Mouse (Mus musculus): ENCODE results near the gene Cldn10. TPM values are rescaled to one million over a fixed set of nuclear protein-coding genes. Genes with fewer than 3 reads are reported as not detected.

The Cldn10 gene
- polyA plus RNA-seq, 1 experiment from 2014 or later, result 2.4 TPM

DNA sequence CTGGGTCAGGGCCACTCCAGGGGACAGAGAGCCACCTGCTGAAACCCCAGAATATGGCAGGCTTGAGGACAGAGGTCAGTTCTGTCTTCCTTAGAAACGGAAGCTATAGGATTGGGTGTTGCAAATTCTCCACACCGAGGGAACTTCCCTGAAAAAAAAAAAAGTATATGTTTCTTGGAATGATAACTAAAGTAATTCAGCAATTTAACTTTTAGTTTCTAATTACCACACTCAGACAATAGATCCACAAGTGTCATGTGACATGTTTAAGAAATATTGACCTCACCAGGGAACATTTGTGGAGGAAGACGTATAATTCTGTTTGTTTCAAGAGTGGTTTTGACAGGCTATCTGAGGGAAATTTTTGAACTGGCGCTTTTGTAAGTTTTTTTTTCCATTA is 43.9 kb downstream of the Cldn10 start:
- no peaks in the 10 kb centered on the region for H3K27me3 ChIP-seq (replicated peaks)
- no peak overlapping the region for H3K4me3 ChIP-seq (replicated peaks)
- H3K9ac ChIP-seq (replicated peaks), result no peak overlapping the region
- H3K9me3 ChIP-seq (replicated peaks), result no peaks in the 10 kb centered on the region
- H3K27ac ChIP-seq (replicated peaks), result no peak overlapping the region
- H3K36me3 ChIP-seq, result no peaks in the 10 kb centered on the region
- no peak overlapping the region for H3K4me2 ChIP-seq
- 71% methylated on average over 4 of the region's 4 CpGs for WGBS
- ATAC-seq (ENCODE audit: low FRiP score), result no peak
- no peaks in the 10 kb centered on the region for H3K4me1 ChIP-seq

DNA sequence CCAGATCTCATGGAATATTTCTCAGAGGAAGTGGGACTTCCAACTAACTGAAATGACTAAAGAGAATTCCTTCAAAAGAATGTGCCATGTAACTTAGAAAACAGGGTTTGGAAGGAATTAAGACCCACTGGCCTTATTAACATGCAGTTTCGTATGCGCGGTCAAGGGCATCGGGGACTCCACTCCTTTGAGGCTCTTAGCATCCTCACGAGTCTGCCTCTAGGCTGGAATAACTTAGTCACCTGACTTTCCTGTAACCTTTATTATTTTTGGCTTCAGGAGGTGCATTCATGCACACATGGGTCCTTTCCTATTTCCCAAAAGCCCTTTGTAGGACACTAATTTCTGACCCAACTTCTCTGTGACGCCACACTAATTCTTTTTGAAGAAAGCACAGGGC is 45.5 kb downstream of the Cldn10 start:
- 88% methylated on average over 6 of the region's 6 CpGs for WGBS
- H3K4me2 ChIP-seq, result no peak overlapping the region
- H3K4me3 ChIP-seq (replicated peaks), result no peak overlapping the region
- H3K9ac ChIP-seq (replicated peaks), result no peak overlapping the region
- H3K4me1 ChIP-seq, result no peaks in the 10 kb centered on the region
- no peaks in the 10 kb centered on the region for H3K36me3 ChIP-seq
- no peaks in the 10 kb centered on the region for H3K27me3 ChIP-seq (replicated peaks)
- ATAC-seq (ENCODE audit: low FRiP score), result no peak
- no peaks in the 10 kb centered on the region for H3K9me3 ChIP-seq (replicated peaks)
- no peak overlapping the region for H3K27ac ChIP-seq (replicated peaks)

DNA sequence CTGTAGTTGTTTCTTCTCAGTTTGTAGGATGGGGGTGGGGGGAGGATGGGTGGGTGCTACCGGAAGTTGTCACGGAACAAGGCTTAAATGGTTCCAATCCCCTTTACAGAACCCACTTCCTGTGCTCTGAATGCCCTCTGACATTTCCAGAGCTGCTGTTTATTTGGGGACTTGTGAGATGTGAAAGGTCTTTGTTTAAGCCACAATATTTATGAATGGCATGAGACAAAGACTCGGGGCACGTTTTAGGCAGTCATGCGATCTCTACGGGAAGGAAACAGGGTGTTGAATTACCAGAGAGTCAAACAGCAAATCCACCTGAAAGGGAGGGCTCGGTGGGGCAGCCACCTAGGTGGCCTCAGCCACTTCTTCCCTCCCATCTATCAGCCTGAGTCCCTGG is 46.6 kb downstream of the Cldn10 start:
- Histone ChIP-seq H3K27ac (replicated peaks) (no peak overlapping the region), H3K27me3 (replicated peaks) (no peaks in the 10 kb centered on the region), H3K4me3 (replicated peaks) (no peak overlapping the region), H3K36me3 (no peaks in the 10 kb centered on the region), H3K9me3 (replicated peaks) (no peaks in the 10 kb centered on the region), H3K4me1 (no peaks in the 10 kb centered on the region), H3K4me2 (no peak overlapping the region), H3K9ac (replicated peaks) (no peak overlapping the region)
- no peak for ATAC-seq (ENCODE audit: low FRiP score)
- 14% methylated on average over 7 of the region's 7 CpGs for WGBS

DNA sequence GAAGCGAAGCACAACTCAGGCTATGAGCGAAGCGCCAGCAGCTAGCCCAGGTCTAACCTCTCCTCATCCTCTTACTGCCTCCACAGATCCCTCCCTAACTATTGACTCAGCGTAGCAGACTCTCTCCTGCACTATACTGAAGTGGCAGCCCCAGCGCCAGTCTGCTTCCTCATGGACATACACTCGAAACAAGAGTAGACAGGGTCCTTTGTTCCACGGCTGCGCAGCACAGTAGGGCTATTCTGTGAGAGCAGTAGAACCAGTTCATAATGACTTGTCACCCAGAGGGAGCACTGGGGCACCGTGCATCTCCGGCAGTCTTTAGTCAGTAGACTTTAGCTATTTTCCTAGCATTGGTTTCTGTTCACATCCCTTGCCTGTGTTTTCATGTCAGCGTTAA is 48.4 kb downstream of the Cldn10 start:
- WGBS, result 76% methylated on average over 11 of the region's 11 CpGs
- H3K27ac ChIP-seq (replicated peaks), result no peak overlapping the region
- H3K27me3 ChIP-seq (replicated peaks), result no peaks in the 10 kb centered on the region
- H3K36me3 ChIP-seq, result no peaks in the 10 kb centered on the region
- H3K4me3 ChIP-seq (replicated peaks), result no peak overlapping the region
- H3K9me3 ChIP-seq (replicated peaks), result no peaks in the 10 kb centered on the region
- ATAC-seq (ENCODE audit: low FRiP score), result no peak
- H3K9ac ChIP-seq (replicated peaks), result no peak overlapping the region
- H3K4me1 ChIP-seq, result no peaks in the 10 kb centered on the region
- no peak overlapping the region for H3K4me2 ChIP-seq

DNA sequence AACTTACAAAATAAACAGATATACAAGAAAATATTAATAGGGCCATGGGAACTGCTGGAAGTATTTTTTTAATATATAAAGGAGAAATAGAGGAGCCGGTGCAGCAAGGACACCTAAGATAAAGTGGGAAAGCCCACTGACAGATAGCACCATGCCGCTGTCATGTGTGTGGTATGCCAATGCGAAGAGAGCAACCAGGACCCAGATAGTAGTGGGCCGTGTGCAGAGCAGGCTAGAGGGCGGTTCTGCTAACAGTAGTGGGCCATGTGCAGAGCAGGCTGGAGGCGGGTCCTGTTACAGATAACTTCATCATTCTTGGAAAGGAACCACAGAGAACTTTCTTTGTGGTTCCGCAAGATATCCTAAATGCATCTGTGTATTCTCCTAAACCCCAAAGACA is 49.0 kb downstream of the Cldn10 start:
- Histone ChIP-seq H3K4me3 (replicated peaks) (no peak overlapping the region), H3K4me1 (no peaks in the 10 kb centered on the region), H3K9ac (replicated peaks) (no peak overlapping the region), H3K36me3 (no peaks in the 10 kb centered on the region), H3K27ac (replicated peaks) (no peak overlapping the region), H3K27me3 (replicated peaks) (no peaks in the 10 kb centered on the region), H3K4me2 (no peak overlapping the region), H3K9me3 (replicated peaks) (no peaks in the 10 kb centered on the region)
- 92% methylated on average over 7 of the region's 7 CpGs for WGBS
- no peak for ATAC-seq (ENCODE audit: low FRiP score)

DNA sequence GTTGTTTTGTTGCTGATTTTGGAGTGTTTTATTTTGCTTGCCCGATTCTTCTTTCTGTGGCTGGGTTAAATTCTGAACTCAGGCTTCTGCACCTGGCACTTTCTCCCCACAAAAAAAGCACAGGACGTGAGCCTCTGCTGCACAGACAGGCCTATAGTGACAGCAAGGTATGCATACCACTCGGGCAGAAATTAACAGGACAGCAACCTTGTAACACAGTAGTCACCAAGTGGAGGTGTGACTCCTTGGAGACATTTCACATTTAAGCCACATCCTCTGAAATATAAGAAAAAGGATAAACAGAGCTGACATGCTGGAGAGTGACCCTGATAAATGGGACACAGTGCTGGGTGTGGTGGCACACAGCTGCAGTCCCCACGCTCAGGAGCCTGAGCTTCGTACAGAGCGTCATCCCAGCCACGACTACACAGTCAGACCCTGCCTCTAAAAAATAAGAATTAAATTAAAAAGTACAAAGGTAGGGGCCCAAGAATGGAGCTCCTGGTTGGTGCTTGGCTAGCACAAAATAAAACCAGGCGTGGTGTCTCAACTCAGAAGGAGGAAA is 50.9 kb downstream of the Cldn10 start:
- no peaks in the 10 kb centered on the region for H3K4me1 ChIP-seq
- no peak overlapping the region for H3K9ac ChIP-seq (replicated peaks)
- H3K27ac ChIP-seq (replicated peaks), result no peak overlapping the region
- WGBS, result 83% methylated on average over 8 of the region's 8 CpGs
- H3K36me3 ChIP-seq, result no peaks in the 10 kb centered on the region
- no peak overlapping the region for H3K4me3 ChIP-seq (replicated peaks)
- H3K4me2 ChIP-seq, result no peak overlapping the region
- no peak for ATAC-seq (ENCODE audit: low FRiP score)
- H3K27me3 ChIP-seq (replicated peaks), result no peaks in the 10 kb centered on the region
- no peaks in the 10 kb centered on the region for H3K9me3 ChIP-seq (replicated peaks)

DNA sequence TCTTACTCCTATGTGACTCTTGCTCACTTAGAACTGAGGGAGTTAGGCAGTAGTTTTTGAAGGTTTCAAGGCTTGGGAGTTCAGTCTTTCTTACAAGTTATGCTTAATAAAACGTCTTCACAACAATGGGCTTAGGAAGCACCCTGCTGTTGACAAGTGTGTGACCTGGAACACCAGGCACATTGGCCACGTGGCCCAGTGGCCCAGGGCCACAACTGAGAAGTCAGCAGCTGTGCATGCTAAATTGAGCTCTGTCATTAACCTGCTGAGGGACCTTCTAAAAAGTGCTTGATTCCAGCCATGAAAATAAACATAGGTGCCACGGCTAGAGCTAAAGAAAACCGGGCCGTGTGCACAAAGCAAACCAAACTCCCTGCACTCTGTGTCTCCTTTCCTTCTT is 51.7 kb downstream of the Cldn10 start:
- 45% methylated on average over 5 of the region's 5 CpGs for WGBS
- Histone ChIP-seq H3K27ac (replicated peaks) (no peak overlapping the region), H3K4me2 (no peak overlapping the region), H3K27me3 (replicated peaks) (no peaks in the 10 kb centered on the region), H3K9me3 (replicated peaks) (no peaks in the 10 kb centered on the region), H3K36me3 (no peaks in the 10 kb centered on the region), H3K4me3 (replicated peaks) (no peak overlapping the region), H3K4me1 (no peaks in the 10 kb centered on the region), H3K9ac (replicated peaks) (no peak overlapping the region)
- no peak for ATAC-seq (ENCODE audit: low FRiP score)

DNA sequence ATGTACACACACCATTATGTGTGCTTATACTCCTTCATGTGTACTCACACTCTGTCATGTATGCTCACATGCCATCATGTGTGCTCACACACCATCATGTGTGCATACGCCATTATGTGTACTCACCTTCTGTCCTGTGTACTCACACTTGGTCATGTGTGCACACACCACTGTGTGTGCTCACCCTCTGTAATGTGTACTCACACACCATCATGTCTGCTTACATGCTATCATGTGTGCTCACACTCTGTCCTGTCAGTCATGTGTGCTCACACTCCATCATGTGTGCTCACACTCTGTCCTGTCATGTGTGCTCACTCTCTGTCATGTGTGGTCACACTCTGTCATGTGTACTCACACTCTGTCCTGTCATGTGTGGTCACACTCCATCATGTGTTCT is 52.3 kb downstream of the Cldn10 start:
- H3K9ac ChIP-seq (replicated peaks), result no peak overlapping the region
- WGBS, result 96% methylated on average over 1 of the region's 1 CpGs
- no peaks in the 10 kb centered on the region for H3K4me1 ChIP-seq
- ATAC-seq (ENCODE audit: low FRiP score), result no peak
- no peaks in the 10 kb centered on the region for H3K27me3 ChIP-seq (replicated peaks)
- H3K9me3 ChIP-seq (replicated peaks), result no peaks in the 10 kb centered on the region
- no peaks in the 10 kb centered on the region for H3K36me3 ChIP-seq
- H3K27ac ChIP-seq (replicated peaks), result no peak overlapping the region
- H3K4me2 ChIP-seq, result no peak overlapping the region
- no peak overlapping the region for H3K4me3 ChIP-seq (replicated peaks)

DNA sequence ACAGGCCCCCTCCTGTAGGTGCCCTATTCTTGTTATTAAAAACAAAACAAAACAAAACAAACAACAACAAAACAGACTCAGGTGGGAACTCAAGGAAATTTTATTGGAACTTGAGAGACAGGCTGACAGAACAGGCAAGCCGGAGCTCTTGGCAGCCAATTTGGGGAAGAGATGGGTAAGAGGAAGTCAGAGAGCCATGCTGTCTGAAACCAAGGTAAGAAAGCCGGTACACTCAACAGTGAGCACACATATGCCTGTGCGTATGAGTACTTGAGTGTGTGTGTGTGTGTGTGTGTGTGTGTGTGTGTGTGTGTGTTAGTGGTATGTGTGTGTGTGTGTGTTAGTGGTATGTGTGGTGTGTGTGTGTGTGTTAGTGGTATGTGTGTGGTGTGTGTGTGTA is 54.6 kb downstream of the Cldn10 start:
- Histone ChIP-seq H3K9me3 (replicated peaks) (no peaks in the 10 kb centered on the region), H3K4me3 (replicated peaks) (no peak overlapping the region), H3K27me3 (replicated peaks) (no peaks in the 10 kb centered on the region), H3K36me3 (no peaks in the 10 kb centered on the region), H3K27ac (replicated peaks) (no peak overlapping the region), H3K4me2 (no peak overlapping the region), H3K4me1 (no peaks in the 10 kb centered on the region), H3K9ac (replicated peaks) (no peak overlapping the region)
- ATAC-seq (ENCODE audit: low FRiP score), result no peak
- 89% methylated on average over 3 of the region's 3 CpGs for WGBS

DNA sequence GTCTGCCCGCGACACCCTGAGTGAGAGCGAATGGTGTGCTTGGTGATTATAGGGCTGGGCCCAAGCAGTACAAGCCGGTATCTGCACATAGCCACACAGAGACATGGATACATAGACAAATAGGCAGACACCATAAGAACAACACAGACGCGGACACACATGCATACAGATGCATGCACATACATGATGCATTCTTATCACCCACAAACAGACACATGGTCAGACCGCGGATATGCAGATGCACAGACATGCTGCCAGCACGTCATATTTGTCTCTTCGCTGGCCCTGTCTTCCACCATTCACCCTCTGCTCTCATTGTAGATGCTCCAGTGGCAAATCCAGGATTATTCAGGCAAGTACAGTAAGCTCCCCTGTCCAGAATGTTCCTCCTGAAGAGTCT is 59.1 kb downstream of the Cldn10 start:
- Histone ChIP-seq H3K4me3 (replicated peaks) (no peak overlapping the region), H3K27ac (replicated peaks) (no peak overlapping the region), H3K4me2 (no peak overlapping the region), H3K9me3 (replicated peaks) (no peaks in the 10 kb centered on the region), H3K4me1 (no peaks in the 10 kb centered on the region), H3K9ac (replicated peaks) (no peak overlapping the region), H3K36me3 (no peaks in the 10 kb centered on the region), H3K27me3 (replicated peaks) (no peaks in the 10 kb centered on the region)
- no peak for ATAC-seq (ENCODE audit: low FRiP score)
- 95% methylated on average over 10 of the region's 10 CpGs for WGBS

DNA sequence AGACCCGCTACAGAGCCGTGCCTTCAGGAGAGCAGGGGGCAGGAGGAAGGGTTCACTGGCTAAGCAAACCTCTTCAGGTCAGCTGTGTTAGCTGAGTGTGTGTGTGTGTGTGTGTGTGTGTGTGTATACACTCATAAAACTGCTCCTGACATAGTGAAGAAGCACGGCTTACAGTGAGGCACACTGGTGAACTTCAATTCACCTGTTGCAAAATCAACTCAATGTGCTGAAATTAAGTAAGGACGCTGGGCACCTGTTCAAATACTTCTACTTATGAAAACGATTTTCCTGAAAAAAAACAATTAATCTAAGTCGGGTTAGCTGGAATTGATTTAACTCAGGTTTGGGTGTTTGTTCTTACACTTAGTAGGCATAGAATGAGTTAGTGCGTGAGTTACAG is 60.5 kb downstream of the Cldn10 start:
- H3K27me3 ChIP-seq (replicated peaks), result 0 out of 2 replicates have a peak, but pooled peaks cover 4% of the 10 kb centered on the region
- no peaks in the 10 kb centered on the region for H3K4me1 ChIP-seq
- no peaks in the 10 kb centered on the region for H3K9me3 ChIP-seq (replicated peaks)
- 88% methylated on average over 7 of the region's 7 CpGs for WGBS
- no peak overlapping the region for H3K4me2 ChIP-seq
- no peaks in the 10 kb centered on the region for H3K36me3 ChIP-seq
- no peak overlapping the region for H3K9ac ChIP-seq (replicated peaks)
- H3K27ac ChIP-seq (replicated peaks), result no peak overlapping the region
- ATAC-seq (ENCODE audit: low FRiP score), result no peak
- no peak overlapping the region for H3K4me3 ChIP-seq (replicated peaks)

DNA sequence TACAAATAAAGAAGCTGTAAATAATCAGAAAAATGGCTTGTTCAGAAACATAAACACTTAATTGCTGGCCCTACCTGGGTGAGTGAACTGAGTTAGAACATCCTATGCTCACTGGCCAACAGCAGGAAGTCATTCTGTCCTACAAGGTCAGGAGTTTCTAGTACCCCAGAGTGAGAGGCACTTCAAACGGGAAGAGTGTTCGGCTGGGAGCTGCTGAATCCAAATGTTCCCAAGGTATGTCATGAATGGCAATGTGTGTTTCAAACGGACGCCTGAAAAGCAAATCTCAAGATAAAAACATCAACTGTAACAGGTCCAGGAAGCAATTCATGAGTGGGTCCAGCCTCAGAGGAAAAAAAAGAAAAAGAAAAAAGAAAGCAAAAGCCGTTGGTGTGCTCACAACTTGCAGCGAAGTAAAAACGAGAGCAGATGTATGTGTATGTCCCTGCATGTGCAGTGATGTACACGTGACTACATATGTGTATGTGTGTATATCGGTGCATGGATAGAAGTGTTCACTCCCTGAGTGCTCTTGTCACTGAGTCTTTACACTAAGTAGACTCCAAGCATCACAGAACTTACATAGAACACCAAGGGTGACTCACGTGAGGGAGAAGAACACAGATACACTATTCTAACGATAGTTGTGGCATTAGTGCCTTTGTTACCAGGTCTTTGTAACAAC is 62.4 kb downstream of the Cldn10 start:
- Histone ChIP-seq H3K4me2 (no peak overlapping the region), H3K4me3 (replicated peaks) (no peak overlapping the region), H3K4me1 (peaks cover 8% of the 10 kb centered on the region), H3K27me3 (replicated peaks) (0 out of 2 replicates have a peak, but pooled peaks cover 4% of the 10 kb centered on the region), H3K27ac (replicated peaks) (no peak overlapping the region), H3K9ac (replicated peaks) (no peak overlapping the region), H3K36me3 (no peaks in the 10 kb centered on the region), H3K9me3 (replicated peaks) (no peaks in the 10 kb centered on the region)
- 86% methylated on average over 11 of the region's 11 CpGs for WGBS
- no peak for ATAC-seq (ENCODE audit: low FRiP score)

Data from neural tube, embryonic 15.5 days (tissue).